Mouse (Mus musculus) layer of hippocampus, postnatal 36 days (tissue): ENCODE results near the gene Inpp5a. TPM values are rescaled to one million over a fixed set of nuclear protein-coding genes. Genes with fewer than 3 reads are reported as not detected.

Experiments used
- DNase-seq, 2 experiments: peaks; one replicate each; pipeline ENCODE4 v3.0.0; 2022
- total RNA-seq, 2 experiments: library from RNA; stranded (reverse); gene quantifications; 2 replicates each; pipeline ENCODE4 v1.2.3; 2021

Inpp5a gene
- total RNA-seq, result 10 to 100 TPM; 38.7 to 42.9 TPM

DNA sequence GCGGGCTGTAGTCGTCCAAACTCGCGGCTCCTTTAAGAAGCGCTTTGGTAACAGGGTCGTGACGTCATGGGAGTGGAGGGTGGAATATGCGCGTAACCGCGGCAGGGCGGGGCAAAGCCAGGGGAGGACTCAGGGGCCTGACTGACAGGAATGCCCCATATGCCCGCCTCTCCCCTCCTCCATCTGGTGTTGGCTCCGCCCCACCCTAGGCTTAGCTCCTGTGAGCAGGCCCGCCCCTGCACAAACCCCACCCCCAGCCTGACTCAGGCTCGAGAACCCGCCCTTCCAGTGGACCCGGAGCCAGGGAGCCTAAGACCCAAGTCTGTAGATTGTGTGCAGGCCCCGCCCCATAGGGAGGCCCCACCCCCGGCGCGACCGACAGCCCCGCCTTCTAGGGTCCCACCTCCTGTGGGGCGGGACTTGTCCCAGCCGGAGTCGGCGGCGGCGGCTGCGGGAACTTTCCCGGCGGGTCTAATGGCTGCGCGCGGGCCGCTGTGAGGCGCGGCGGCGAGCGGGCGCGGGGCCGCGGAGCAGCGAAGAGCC, at the start of gene Inpp5a:
Inpp5a (plus strand) TSS at position 440 of the 543 bp plus-strand sequence.
- DNase-seq, result peak; percentile 99

DNA sequence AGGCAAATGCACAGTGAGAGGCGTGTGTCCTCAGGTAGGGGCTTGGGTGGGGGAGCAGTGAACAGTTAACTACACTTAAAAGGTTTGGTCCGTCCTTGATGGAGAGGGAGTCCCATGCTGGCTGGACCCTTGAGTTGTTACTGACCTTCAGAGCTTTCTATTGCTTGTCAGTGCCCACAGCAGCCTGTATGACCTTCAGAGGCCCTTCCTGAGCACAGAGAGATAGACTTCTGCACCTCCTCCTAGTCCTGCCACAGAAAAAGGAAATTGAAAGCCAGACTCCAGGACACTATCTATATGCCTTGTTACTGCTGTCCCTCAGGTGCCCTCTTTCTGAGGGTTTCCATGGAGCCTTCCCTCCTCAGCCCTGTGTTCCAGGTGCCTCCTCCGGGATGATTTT, 49.7 kb upstream of the Inpp5a start:
- DNase-seq, result no peak

DNA sequence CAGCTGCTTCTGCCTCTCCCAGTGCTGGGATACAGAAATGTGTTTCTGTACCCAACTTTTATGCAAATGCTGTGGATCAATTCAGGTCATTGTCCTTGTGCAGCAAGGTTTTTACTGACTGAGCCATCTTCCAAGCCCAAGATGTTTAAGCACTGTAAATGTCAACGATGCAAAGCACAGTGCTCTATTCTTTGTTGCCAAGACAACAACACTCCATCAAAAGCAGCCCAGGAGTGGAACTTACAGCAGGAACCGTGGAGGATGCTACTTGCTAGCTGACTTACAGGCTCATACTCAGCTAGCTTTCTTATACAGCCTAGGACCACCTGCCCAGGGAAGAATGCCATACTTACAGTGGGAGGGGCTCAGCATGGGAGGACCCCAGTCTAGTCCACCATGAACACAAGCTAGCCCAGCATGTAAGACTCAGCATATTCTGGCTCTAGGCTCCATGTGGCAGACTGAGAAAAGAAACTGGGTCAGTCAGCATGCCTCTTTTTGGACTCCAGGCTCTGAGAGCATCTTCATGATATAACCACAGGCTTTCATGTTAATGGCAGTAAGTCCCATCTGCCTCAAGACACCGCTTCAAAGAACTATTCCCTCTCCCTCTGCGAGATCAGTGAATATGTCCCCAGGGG, 47.8 kb upstream of the Inpp5a start:
- no peak for DNase-seq

DNA sequence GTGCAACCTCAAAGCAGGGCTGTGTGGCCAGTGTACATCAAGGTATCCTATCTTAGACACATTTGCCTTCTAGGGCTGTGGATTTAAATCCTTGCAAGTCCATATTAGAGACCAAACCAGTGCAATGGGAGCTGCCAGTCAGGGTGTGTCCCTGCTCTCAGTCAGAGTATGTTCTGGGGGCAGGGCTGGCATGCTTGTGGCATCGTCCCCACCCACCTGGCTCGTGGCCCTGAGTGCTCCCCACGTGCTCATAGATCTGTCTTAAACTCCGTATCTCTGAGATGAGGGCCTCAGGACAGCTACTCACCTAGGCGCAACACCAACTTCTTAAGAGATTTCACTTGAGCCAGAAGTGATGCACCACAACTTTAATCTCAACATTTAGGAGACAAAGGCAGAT, 46.1 kb upstream of the Inpp5a start:
- DNase-seq, result no peak

DNA sequence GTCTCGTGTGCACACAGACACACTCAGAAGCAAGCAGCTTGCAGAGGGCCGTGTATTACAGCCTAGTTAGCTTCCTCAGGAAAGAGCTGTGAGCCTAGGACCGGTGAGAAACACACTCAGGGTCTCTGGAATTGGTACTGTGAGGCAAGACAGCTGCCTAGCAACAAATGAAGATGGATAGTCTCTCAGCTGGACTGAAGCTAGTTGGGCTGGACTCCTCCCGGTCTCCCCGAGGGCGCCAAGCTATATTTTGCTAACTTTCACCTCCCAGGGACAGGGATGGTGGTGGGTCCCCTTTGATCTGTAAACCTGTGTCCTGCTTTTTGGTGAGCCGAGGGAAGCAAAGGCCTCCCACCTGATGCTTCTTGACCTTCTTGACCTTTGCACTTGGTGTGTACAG, 41.9 kb upstream of the Inpp5a start:
- no peak for DNase-seq

DNA sequence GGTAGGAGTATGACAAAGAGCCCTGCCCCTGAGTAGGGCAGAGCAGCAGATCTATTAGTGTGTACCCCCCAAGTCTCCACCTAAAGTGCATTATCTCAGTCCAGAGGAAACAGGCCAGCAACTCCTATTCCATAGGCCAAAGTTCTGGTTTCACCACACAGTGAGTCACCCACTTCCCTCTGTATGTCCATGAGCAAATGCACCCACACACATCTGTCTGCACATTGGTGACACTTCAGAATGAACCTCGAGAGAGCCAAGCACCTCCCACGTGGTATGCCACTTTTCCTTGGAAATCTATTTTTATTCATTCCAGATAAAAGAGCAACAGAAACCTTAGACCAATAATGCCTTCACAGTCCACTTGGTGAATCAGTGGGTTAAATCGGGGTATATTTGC, 38.3 kb upstream of the Inpp5a start:
- DNase-seq, result peak in 1 of 2 experiments; percentile 6

DNA sequence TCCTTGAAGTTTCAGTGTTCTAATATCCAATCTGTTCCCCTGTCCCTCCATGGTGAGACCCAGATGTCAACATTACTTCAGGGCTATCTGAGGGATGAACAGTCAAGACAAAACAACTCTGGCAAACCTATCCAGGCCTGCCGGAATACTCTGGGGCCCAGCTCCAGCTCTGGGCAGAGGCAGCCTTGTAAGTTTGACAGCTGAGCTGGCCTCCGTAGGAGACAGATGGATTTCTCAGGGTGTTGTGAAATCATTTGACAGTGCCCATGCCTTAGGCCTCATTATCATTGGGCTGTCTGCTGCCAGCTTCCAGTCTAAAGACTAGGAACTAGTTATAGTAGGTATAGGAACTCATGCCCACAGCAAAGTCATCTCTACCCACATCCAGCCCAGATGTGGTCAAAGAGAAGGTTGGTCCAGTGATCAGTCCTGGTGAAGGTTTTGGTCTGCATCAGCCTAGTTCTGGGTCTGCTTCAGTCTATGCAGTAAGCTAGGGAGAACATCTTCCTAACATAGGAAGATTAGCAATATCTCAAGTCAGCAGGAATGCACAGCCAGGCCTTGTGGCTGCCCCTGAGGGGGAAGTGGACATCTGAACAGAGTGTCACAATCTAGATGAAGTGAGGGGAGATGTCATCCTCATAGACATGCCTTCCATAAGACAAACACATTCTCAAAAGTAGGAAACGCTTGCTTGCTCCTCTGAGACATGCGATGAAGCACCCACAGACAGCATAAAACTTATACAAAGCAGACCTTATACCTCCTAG, 34.4 kb upstream of the Inpp5a start:
- DNase-seq, result no peak

DNA sequence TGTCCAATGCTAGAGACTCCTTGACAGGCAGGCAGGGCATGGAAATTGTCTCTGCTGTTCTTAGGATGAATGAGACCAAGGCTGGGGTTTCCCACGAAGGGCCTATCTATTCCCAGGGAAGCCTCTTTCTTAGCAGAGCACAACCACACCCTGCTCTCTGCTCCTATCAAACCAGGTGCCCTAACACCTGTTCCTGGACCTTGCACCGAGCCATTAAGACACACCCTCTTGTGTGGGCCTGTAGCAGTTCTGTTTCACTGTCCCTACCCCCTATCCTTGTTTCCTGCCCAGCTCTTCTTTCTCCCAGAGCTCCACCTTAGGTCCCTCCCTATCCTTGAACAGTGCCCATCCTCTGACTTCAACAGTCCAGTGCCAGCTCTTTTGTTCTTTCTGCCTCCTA, 31.9 kb upstream of the Inpp5a start:
- DNase-seq, result no peak

DNA sequence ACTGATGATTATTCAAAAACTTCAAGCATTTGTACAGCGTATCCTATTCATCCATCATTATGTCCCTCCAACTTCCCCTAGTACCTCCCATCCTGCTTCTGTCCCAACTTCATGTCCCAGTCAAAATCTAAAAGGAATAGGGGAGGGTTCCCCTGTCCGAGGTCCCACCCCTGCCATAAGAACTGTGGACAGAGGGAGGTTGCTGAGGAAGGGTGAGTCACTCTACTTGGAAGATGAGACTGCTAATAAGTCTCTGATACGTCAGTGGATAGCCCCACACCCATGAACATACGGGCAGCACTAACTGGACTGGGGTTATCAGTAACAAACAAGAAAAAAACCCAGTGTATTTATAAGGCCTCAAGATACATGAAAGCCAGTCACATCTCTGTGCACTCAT, 29.0 kb upstream of the Inpp5a start:
- DNase-seq, result no peak

DNA sequence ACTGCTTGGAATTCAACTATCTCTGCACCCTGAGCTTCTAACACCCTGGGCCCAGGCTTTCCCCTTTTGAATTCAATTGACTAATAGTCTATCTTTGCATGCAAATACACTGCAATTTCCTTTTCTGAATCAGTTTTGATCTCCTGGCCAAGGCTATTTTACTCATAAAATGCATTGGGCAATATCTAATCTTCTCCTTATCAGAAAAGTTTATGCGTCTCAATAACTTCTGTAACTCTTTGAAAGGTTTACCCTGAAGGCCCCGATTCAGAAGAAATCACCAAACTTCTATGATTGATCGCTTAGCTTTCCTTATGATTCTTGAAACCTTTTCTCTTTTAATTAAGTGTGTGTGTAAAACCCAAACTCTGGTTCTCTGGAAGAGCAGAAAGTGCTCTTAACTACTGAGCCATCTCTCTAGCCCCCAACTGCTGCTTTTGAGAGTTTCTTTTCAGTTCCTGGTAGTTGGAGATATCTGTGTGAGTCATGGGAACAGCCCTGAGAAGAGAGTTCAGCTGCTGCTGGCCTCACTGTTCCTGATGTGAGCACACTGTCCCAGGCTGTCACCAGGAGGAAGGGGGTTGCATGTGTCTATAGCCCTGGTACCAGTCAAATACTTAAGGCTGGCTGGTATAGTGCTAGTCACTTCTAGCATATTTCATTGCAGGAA, 27.9 kb upstream of the Inpp5a start:
- no peak for DNase-seq

DNA sequence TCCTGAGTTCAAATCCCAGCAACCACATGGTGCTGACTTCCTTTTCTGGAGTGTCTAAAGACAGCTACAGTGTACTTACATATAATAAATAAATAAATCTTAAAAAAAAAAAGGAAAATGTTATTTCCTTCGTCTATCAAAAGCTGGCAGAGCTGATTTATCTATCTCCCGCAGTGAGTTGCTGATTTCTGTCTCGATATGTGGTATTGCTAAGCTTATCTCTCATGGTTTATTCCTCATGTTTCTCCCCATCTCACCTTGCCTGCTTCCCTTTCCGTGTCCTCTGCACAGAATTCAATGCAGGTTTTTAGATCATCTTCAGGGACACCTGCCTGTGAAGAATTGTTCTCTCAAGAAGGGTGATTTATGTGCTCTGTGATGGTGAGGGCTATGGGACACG, 27.1 kb upstream of the Inpp5a start:
- DNase-seq, result no peak

DNA sequence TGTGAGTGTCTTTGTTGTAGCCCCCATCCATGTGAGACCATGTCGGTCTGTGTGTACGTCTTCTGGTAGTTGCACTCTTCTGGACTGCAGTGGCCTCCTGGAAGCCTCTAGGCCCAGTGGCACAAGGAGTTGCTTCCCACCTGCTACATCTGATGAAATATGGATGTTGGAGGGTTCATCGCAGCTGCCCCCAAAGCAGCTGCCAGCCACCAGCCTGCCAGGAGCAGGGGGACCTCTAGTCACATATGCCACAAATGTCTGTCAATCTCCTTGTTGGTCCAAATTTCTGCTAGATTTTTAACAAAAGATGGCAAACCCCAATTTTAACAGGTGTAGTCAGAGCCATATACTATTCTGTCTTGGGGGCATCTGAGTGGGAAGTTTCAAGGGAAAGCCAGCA, 26.4 kb upstream of the Inpp5a start:
- DNase-seq, result no peak

DNA sequence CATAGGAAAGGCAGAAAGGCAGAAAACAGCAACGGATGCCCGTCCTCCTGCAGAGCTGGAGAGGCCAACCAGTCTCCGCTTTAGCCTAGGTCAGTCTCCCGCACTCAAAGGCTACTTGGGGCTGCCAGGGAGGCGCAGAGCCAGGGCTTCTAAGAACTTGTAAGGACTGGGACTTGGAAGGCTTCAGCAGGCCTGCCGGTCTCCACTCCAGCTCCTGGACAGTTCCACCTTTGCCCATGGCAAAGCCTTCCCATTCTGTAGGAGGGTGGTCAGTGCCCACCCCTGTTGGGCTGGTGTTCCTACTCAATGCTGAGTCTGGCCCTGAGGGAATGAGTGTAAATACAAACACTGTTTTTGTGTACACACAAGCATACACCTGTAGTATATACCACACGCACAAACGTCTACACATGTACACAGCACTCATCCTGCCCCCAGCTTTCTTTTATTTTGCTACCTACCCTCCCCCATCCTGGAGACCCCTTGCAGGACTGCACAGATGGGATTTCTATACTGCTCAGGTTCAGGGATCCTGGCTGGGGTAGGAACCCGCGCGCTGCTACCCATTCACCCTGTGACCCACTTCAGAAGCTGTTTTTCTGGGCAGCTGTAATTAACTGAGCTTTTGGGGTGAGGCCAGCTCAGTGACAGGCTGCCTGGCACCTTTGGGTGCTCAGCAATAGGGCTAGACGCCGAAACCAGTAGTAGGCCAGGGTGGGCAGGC, 25.5 kb upstream of the Inpp5a start:
- no peak for DNase-seq

DNA sequence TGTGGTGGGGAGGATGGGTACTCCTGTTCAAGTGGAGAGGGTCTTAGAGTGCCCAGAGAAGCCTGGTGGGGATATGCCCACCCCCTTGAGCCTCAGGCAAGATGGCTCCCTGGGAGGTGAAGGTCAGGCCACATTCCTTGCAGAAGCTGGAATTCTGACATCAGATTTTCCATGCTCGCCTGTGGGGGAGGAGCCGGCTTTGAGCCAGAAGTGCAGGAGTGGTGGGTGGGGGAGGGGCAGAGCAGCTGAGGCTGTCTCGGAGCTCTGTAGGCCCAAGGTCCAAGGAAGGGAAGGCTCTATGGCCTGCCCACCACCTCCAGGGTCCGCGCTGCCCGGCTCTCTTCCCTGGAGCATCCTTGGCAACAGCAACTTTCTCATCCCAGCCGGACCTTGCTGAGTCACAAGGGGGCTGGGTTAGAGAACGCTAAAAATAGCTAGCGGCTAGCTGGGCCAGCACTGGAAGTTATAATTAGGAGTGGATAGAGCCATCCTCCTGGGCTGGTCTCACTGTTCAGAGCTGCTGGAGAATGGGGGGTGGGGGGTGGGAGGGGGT, 24.8 kb upstream of the Inpp5a start:
- DNase-seq, result peak; percentile 28 to 39

DNA sequence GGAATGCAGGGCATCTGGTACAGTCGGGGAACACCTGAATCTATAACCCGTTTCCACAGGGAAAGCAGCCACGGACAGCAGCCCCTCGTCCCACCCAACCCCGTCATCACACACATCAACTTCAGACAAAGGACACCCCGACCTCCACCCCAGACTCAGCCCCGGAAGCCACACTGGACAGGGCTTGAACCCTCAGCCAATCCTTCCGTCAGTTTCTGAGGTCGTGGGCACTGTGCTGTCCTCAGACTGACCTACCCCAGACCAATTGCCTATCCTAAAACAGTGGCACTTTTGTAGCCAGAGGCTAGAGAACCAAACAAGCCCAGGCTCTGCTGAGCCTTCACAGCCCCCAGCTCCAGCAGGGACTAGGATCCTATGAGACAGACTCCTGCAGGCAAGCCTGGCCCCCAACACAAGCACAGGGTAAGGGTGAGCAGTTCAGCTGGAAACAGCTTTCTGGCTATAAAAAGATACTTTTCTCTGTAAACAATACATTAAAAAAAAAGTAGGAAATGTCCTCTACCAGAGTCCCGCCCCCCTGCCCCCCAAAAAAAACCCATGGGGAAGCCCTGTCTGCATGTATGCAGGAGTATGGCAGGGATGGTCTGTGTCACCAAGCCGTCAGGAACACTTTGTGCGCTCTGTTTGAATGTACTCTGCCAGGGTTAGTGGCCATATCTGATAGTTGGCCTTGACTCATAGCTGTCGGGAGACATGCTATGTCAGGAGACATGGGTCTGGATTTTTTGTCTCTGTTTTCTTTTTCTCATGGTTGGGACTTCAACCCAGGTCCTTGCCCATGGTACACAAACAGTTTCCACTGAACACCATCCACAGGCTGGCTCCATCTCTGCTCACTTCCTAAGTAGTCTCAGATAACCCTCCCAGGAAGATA, 23.7 kb upstream of the Inpp5a start:
- no peak for DNase-seq

DNA sequence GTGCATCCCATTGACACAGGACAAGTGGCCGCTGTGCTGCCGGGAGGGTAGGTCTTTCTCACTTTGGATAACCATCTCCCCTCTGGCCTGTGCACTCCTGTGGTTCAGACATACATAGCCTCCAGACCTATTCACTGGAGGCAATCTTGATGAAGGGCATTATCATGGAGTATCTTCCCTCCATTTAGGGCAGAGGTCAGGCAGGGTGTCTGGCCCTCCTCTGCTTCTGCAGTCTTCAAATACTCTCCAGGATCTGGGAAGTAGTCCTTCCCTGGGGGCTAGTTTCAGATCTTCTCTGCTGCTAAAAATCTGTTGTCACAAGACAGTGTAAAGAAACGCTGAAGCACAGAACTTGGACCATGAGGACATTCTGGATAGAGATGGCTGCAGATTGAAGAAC, 22.8 kb upstream of the Inpp5a start:
- DNase-seq, result no peak

DNA sequence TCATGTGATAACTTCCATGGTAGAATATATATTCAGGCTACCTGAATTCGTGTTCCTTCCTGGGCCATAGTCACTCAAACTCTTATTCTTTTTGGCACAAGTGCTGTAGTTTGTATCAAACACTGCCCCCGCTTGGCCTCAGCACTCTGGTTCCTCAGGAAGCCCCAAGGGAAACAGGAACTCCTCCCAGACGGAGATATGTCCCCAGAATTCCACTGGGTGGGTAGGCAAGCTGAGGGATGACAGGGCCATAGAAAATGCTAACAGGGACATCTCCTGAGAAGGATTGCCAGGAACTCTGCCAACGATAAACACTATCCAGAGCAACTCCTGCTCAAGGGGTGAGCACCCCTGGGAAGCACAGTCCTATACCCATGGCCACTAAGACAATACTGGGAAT, 22.4 kb upstream of the Inpp5a start:
- no peak for DNase-seq

DNA sequence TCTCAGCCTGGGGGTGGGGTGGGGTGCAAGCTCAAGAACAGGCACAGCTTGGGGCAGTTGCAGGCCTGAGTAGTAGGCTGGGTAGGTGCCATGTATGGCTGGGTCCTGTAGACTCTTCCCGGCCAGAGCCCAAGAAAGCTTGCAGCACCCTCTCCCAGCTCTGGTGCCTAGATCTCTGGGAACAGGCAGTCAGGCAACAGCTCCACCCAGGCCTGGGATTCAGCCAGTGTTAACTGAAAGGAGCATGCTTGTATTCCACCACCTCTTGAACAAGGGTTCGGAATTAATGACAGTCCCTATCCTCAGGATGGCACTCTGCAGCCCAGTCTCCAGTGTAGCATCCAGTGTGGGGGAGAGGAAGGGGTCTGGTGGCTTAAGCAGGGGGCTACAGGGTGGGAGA, 20.7 kb upstream of the Inpp5a start:
- DNase-seq, result no peak

DNA sequence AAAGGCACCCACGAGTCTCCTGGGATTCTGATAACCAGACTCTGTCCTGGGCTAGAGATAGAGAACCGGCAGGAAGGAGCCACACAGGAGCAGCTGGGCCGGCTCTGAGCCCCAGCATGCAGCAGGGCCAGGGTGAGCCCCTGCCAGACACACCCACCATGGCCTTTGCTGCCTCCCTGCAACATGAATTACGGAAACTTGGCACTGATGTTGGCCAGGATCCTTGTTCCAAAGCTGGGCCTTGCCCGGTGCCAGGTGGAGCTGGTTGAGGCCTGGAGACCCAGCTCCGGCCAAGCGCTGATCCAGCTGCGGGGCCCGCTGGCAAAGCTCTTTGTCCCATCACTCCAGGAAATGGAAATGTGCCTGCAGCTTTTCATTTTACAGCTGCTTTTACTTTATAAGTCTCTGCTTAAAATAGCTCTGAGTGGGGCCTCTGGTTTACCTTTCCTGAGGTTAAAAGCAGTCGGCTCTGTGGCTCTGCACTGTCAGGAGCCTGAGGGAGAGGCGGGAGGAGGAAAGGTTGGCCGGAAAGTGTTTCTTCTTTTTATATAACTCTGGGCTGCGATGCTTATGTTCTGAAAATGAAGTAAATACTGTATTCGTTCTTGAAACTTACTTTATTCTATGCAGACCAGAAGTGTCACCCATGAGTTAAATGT, 20.1 kb upstream of the Inpp5a start:
- peak; percentile 31 to 55 for DNase-seq

DNA sequence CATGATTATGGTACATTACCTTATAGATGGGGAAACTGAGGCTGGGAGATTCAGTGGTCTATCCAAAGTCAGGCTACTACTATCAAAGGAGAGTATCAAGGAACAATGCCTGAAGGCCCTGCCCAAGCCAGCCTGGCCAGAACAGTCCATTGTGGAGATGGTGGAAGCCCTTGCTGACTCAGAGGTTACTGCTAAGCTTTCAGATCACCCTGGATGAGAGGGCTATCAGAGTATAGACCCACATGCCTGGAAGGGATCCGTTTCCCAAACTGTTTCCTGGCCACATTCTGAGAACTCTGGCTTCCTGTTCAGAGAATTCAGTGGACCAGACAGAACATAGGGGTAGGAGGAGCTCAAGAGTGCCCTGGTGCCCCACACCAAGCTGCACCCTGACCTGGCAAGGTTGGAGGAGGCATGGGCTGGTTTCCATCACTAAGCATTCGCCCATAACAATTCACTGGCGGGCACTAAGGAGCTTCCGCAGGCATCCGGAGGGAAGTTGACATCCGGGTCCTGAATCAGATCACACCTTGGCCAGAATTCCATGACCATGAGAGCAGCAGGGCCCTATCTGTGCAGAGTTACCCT, 19.3 kb upstream of the Inpp5a start:
- no peak for DNase-seq
